Mouse (Mus musculus) frontal cortex, postnatal 25 days (tissue): ENCODE measurements around the gene Gm20479.

Experiments used
- DNase-seq, 2 experiments: peaks; one replicate each; pipeline ENCODE4 v3.0.0; 2022; ENCODE audit warnings: low spot score in 2 of 2

Gm20479 gene

DNA sequence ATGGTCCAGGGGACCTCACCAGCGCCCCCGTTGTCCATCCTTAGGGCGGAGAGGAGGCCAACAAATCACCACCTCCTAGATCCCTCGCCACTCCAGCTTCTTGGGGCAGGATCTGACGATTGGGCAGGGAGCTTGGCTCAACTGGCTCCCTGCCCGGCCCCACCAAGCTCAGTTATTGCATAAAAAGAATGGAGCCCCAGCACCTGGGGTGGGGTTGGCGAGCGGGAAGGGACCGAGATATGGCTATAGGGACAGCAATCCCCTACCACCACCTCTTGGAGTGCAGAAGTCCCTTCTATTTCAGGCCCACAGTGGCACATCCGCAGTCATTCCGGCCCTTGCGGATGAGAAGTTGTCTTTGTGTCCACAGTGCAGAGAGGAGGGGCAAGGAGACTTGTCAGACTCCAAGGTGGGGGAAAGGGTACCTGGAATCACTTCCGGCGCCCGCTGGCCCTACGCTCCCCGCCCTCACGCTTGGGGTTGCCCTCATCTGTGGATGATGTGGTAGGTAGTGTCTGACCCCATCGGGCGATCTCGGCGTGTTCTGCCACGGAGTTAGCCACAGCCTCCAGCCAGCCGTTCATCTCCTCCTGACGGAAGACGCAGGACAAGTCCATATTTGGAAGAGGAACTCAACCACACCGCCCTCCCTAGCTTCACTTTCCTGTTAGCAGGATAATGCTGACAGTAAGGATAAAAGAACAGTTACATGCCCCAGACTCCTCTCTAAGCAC lies at the start of gene Gm20479:
Gm20479 (minus strand) TSS at position 559 of the 734 bp plus-strand sequence.
- DNase-seq, result no peak

DNA sequence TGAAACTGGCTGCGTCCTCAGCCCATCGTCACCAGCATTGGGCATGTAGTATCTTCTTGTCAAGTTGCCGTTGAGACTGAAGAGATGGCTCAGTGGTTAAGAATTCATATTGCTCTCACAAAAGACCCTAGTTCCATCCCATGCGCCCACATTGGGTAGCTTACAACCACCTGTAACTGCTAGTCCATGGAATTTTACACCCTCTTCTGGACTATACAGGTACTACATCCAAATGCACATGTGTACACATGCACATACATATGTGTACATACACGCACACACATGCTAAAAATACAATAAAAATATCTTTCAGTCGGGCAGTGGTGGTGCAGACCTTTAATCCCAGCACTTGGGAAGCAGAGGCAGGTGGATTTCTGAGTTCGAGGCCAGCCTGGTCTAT lies 49.3 kb upstream of the Gm20479 start:
- no peak for DNase-seq

GRCm38 (mm10) chr7:27404203-27404942 lies 47.2 kb upstream of the Gm20479 start:
- DNase-seq, result no peak

- peak; percentile 50 to 68 for DNase-seq
These were observed 45.5 kb upstream of the Gm20479 start for GRCm38 (mm10) chr7:27402675-27403074.

DNA sequence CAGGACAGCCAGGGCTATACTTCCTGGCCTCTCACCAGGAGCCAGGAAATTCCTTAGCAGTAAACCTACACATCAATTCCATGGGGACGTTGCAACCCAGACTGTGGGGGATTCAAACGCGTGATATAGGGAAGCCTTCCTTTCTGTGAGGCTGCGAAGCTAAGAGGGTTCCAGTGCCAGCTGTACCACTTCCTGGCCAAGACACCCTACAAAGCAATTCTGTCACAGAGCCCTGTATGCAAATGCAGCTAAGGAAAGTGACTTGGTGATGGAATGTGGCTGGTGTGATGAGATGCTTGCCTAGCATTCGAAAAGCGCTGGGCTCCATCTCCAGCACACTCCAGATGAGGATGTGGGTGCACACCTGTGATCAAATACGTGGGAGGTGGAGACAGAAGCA lies 43.3 kb upstream of the Gm20479 start:
- no peak for DNase-seq

GRCm38 (mm10) chr7:27397048-27397949 lies 40.1 kb upstream of the Gm20479 start:
- peak; percentile 39 to 49 for DNase-seq

- DNase-seq, result no peak
These were observed 39.2 kb upstream of the Gm20479 start for GRCm38 (mm10) chr7:27396184-27397047.

GRCm38 (mm10) chr7:27395521-27396183 lies 38.4 kb upstream of the Gm20479 start:
- DNase-seq, result no peak

DNA sequence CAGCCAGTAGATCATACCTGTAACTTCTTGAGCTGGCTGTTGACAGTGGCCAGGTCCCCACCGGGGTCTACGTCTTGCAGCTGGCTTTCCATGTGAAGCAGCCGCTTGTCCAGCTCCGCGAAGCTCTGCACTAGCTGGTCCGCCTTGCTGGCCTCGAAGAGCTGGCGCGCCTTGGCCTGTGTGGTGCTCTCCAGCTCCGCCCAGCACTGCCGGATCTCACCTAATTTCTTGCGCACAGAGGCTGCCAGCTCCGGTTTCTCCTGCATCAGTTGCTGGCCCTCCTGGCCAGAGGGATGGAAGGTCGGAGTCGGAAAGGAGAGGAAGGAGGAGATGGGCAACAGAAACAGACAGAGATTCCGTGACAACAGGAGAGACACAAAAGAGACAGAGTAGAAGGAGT lies 34.2 kb upstream of the Gm20479 start:
- no peak for DNase-seq

DNA sequence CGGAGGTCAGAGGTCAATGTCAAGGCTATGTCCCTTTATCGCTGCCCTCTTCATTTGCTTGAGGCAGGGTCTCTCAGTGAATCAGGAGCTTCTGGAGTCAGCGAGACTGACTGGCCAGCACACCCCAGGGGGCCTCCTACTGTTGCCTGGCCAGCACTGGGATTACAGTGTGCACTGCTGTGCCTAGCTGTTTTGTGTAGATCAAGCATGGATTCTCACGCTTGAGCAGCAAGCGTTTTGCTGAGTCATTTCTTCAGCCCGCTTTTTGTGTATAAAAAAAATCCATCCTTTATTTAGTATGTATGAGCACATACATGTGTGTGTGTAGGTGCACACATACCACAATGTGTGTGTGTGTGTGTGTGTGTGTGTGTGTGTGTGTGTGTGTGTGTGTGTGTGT lies 32.0 kb upstream of the Gm20479 start:
- DNase-seq, result no peak

- no peak for DNase-seq
These were observed 27.5 kb upstream of the Gm20479 start for GRCm38 (mm10) chr7:27384731-27385130.

GRCm38 (mm10) chr7:27384134-27384533 lies 26.9 kb upstream of the Gm20479 start:
- DNase-seq, result no peak

DNA sequence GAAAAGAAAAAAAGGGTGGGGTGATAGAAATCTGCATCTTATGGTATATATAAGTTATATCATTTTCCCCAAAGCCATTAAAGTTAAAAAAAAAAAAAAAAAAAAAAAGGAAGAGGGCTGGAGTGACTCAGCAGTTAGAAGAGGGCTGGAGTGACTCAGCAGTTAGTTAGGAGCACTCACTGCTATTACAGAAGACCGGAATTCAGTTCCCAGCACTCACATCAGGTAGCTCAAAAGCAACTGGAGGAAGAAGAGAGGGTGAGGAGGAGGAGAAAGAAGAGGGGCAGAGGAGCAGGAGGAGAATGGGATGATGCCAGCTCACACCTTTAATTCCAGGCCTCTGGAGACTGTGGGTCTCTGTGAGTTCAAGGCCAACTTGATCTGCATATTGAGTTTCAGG lies 26.0 kb upstream of the Gm20479 start:
- DNase-seq, result no peak

DNA sequence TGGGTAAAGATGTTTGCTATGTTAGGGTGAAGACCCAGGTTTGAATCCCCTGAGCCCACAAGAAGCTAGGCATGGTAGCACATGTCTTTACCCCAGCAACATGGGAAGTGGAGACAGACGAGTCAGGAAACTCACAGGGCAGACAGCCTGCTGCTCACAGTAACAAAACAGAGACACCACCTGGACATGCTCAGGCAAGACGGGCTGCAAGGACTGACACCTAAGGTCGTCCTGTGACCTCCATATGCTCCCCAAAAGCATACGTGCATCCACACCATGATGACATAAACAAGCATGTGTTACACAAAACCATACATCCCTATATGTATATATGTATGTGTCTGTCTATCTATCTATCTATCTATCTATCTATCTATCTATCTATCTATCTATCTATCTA lies 24.3 kb upstream of the Gm20479 start:
- no peak for DNase-seq

DNA sequence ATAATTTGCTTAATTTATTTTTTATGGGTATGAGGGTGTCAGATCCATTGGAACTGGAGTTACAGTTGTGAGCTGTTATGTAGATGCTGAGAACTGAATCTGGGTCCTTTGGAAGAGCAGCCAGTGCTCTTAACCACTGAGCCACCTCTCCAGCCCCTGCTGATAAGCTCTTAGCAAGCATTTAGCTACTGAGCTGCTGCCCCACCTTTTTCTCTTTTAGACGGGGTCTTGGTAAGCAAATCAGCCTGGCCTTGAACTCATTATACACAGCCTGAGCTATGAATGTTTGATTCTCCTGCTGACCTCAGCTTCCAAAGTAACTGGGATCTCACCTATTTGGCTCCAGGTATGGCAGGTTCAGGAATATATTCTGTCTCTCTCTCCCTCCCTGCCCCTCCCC lies 23.8 kb upstream of the Gm20479 start:
- DNase-seq, result no peak

GRCm38 (mm10) chr7:27379836-27380235 lies 22.6 kb upstream of the Gm20479 start:
- no peak for DNase-seq

- DNase-seq, result no peak
These were observed 21.2 kb upstream of the Gm20479 start for GRCm38 (mm10) chr7:27378431-27378830.

GRCm38 (mm10) chr7:27375274-27375673 lies 18.1 kb upstream of the Gm20479 start:
- no peak for DNase-seq

- no peak for DNase-seq
These were observed 14.7 kb upstream of the Gm20479 start for GRCm38 (mm10) chr7:27371715-27372462.

DNA sequence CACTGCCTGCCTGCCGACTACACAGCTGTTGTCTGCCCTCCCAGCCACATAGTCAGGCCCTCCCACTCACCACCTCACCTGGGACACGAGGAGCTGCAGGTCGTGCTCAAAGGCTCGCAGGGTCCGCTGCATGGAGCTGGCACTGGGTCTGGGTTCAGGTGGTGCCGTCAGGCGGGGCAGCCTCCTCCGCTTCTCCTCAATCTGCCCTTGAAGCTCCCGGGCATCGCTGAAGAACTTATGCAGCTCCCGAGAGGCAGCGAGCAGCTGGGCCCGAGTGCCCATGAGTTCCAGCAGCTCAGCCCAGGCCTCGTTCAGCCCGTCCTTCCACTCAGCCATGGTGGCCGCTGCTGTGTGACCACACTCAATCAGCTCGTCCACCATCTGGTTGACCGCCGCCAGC lies 11.9 kb upstream of the Gm20479 start:
- no peak for DNase-seq
